Mouse (Mus musculus) hindbrain, embryonic 12.5 days (tissue): ENCODE measurements around the gene BC025446. TPM values are rescaled to one million over a fixed set of nuclear protein-coding genes. Genes with fewer than 3 reads are reported as not detected.
"Not testable (repeated sequence)": the region's sequence is repeated elsewhere in the genome, so short reads cannot be mapped to it uniquely, and the experiment has no call there.

Source experiments
- ATAC-seq: fragments of 200-750 bp; cut with Nextera tagmentation; 2 replicates; pipeline ENCODE4 v1.8.0; 2017; ENCODE audit warnings: moderate TSS enrichment; ENCODE audit not compliant: low FRiP score
- H3K27ac ChIP-seq: fragments of 300-500 bp; sonication (generic); 2 replicates; pipeline ENCODE4 v1.5.1; 2016; ENCODE audit warnings: mild to moderate bottlenecking
- H3K27me3 ChIP-seq: fragments of 300-500 bp; sonication (generic); 2 replicates; pipeline ENCODE4 v1.6.1; 2016; ENCODE audit warnings: mild to moderate bottlenecking
- H3K36me3 ChIP-seq: fragments of 300-500 bp; sonication (generic); 2 replicates; pipeline ENCODE4 v1.6.1; 2016; ENCODE audit warnings: mild to moderate bottlenecking
- H3K4me1 ChIP-seq: fragments of 300-500 bp; sonication (generic); 2 replicates; pipeline ENCODE4 v1.6.1; 2016
- H3K4me2 ChIP-seq: fragments of 300-500 bp; sonication (generic); replicated peaks from 2 replicates; pipeline ENCODE4 v1.6.1; 2016; ENCODE audit warnings: mild to moderate bottlenecking
- H3K4me3 ChIP-seq: fragments of 300-500 bp; sonication (generic); 2 replicates; pipeline ENCODE4 v1.5.1; 2016; ENCODE audit warnings: mild to moderate bottlenecking
- H3K9ac ChIP-seq: fragments of 300-500 bp; sonication (generic); 2 replicates; pipeline ENCODE4 v1.6.1; 2016; ENCODE audit warnings: mild to moderate bottlenecking, moderate library complexity
- H3K9me3 ChIP-seq: fragments of 300-500 bp; sonication (generic); replicated peaks from 2 replicates; pipeline ENCODE4 v1.6.1; 2016; ENCODE audit warnings: mild to moderate bottlenecking
- WGBS: fragments of 180-500 bp; shearing (Covaris S2); methylation state at CpG from one replicate; pipeline ENCODE4 v1.1.7; 2016; 5-methylcytosine and 5-hydroxymethylcytosine counted together
- polyA plus RNA-seq: library from polyadenylated mRNA; unstranded; fragments of >200 nt; fragmentation: Nextera tagmentation; extraction: Ambion mirVana; gene quantifications from 2 replicates; pipeline ENCODE4 v1.2.1, GENCODE M21; 2016

The BC025446 gene
- polyA plus RNA-seq: not detected in 2 replicates

GRCm38 (mm10) chr15:75215778-75216691 is at the start of gene BC025446:
BC025446 (plus strand) TSS chr15:75216376.
- Histone ChIP-seq H3K4me3 (no peak within 1 kb of the TSS), H3K9ac (no peak within 1 kb of the TSS), H3K4me1 (no peaks in the 10 kb centered on the region), H3K27me3 (no peaks in the 10 kb centered on the region), H3K27ac (no peak within 1 kb of the TSS), H3K4me2 (no peak within 1 kb of the TSS), H3K9me3 (no peaks in the 10 kb centered on the region), H3K36me3 (no peaks in the 10 kb centered on the region)
- ATAC-seq: no peak
- 84% methylated on average over 7 of the region's 7 CpGs for WGBS

GRCm38 (mm10) chr15:75175506-75175905 is 40.7 kb upstream of the BC025446 start:
- H3K4me1 ChIP-seq: no peaks in the 10 kb centered on the region
- WGBS: 58% methylated on average over 1 of the region's 1 CpGs
- H3K4me2 ChIP-seq: no peak overlapping the region
- no peak overlapping the region for H3K9ac ChIP-seq
- no peaks in the 10 kb centered on the region for H3K36me3 ChIP-seq
- H3K4me3 ChIP-seq: no peak overlapping the region
- H3K9me3 ChIP-seq: no peaks in the 10 kb centered on the region
- no peak for ATAC-seq
- no peaks in the 10 kb centered on the region for H3K27me3 ChIP-seq
- H3K27ac ChIP-seq: no peak overlapping the region

- no peak for ATAC-seq
- 35% methylated on average over 2 of the region's 2 CpGs for WGBS
- H3K9ac ChIP-seq: no peak overlapping the region
Measured at GRCm38 (mm10) chr15:75186291-75186690, 29.9 kb upstream of the BC025446 start.

DNA sequence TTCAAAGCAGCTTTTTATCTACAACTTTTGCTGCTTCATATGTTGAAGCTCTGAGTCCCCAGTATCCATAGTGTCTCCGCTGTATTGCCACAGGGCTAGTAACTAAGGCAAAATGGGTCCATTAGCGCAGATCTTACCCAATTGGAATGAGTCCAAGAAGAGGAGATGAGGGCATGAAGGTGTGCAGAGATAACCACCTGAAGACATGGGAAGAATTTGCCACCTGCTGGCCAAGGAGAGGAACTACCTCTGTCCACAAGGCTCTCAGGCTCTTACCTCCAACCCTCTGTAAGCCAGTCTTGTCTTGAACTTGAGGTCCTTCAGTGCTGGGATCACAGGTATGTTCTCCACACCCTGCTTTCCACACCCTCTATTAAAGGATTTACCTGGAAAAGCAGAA is 27.1 kb upstream of the BC025446 start:
- no peak overlapping the region for H3K4me2 ChIP-seq
- H3K9me3 ChIP-seq: no peaks in the 10 kb centered on the region
- H3K27ac ChIP-seq: no peak overlapping the region
- ATAC-seq: no peak
- H3K9ac ChIP-seq: no peak overlapping the region
- no peaks in the 10 kb centered on the region for H3K4me1 ChIP-seq
- 77% methylated on average over 2 of the region's 2 CpGs for WGBS
- no peaks in the 10 kb centered on the region for H3K27me3 ChIP-seq
- H3K4me3 ChIP-seq: no peak overlapping the region
- no peaks in the 10 kb centered on the region for H3K36me3 ChIP-seq

More at GRCm38 (mm10) chr15:75186291-75186690, 29.9 kb upstream of the BC025446 start:
- H3K27ac ChIP-seq: no peak overlapping the region
- no peaks in the 10 kb centered on the region for H3K9me3 ChIP-seq
- H3K36me3 ChIP-seq: no peaks in the 10 kb centered on the region
- H3K27me3 ChIP-seq: no peaks in the 10 kb centered on the region
- H3K4me1 ChIP-seq: no peaks in the 10 kb centered on the region
- no peak overlapping the region for H3K4me2 ChIP-seq
- H3K4me3 ChIP-seq: no peak overlapping the region

- ATAC-seq, H3K4me1 ChIP-seq, H3K4me3 ChIP-seq, H3K4me2 ChIP-seq, H3K27me3 ChIP-seq, H3K27ac ChIP-seq, H3K9ac ChIP-seq, H3K9me3 ChIP-seq, H3K36me3 ChIP-seq: not testable (repeated sequence)
- 50% methylated on average over 2 of the region's 3 CpGs for WGBS
Measured at GRCm38 (mm10) chr15:75190560-75190959, 25.6 kb upstream of the BC025446 start.

DNA sequence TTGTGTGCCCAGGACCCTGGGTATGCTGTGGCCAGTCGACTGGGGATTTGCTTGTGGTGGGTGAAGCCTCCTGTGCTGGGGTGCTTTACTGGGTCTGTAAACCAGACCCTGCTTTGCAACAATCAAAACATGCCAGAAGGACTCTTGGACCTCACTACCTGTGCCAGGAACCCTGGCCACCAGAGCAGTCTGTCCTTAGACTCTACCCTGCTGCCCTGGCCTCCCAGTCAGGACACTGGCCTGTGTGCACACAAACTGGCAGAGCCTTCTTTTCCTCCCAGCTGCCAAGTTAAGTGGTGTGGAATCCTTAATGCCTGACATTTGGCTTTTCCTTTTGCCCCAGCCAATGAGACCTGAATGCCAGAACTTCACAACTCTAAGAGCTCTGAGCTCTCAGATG is 655 bp downstream of the BC025446 start:
- Histone ChIP-seq H3K36me3 (no peaks in the 10 kb centered on the region), H3K9ac (no peak overlapping the region), H3K4me3 (no peak overlapping the region), H3K27ac (no peak overlapping the region), H3K27me3 (no peaks in the 10 kb centered on the region), H3K9me3 (no peaks in the 10 kb centered on the region), H3K4me1 (no peaks in the 10 kb centered on the region), H3K4me2 (no peak overlapping the region)
- WGBS: 73% methylated on average over 1 of the region's 1 CpGs
- ATAC-seq: no peak

DNA sequence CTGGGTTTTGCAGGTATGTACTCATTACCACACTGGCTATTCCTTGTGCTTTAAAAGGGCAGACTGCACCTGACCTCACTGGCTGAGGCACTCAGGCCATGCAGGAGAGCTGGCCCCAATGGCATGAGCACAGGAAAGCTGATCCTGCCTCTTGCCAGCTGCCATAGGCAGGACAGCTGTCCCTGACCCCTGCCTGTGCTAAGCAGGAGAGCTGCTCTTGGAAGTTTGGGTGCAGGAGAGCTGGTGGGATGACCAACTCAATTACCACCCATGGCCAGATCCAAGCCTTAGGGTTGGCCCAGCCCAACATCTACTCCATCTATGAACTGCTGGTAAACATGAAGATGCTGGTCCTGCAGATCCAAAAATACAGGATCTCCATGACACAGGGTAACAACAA is 5.8 kb downstream of the BC025446 start:
- H3K4me2 ChIP-seq: no peak overlapping the region
- no peak for ATAC-seq
- no peaks in the 10 kb centered on the region for H3K4me1 ChIP-seq
- H3K27me3 ChIP-seq: no peaks in the 10 kb centered on the region
- no peaks in the 10 kb centered on the region for H3K36me3 ChIP-seq
- H3K9me3 ChIP-seq: no peaks in the 10 kb centered on the region
- no peak overlapping the region for H3K27ac ChIP-seq
- H3K4me3 ChIP-seq: no peak overlapping the region
- H3K9ac ChIP-seq: no peak overlapping the region

DNA sequence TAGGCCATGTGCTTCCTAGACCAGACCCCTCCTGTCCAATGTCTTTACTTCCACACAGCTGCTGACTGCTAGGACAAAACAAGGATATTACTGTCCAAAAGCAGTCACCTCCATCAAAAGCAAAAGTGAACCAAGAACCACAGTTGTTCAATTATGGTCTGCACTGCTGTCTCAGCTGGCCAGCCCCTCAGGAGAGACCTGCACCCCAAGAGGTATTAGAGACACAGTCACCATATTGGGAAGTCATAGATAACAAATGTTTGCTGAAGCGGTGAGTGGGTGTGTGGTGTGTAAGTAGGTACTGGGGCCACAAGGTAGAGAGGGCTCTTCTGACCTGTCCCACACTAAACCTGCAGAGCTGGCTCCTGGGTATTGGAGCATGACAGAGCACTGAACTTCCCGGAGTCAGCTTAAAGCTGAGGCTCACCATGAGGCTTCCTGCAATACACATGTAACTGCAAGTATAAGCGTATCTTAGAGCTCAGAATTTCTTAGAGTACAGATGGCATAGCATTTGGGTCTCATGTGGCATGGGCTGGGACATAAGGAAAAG is 21.6 kb downstream of the BC025446 start:
- Histone ChIP-seq H3K4me2 (no peak overlapping the region), H3K36me3 (no peaks in the 10 kb centered on the region), H3K9ac (no peak overlapping the region), H3K27ac (no peak overlapping the region), H3K4me1 (no peaks in the 10 kb centered on the region), H3K9me3 (no peaks in the 10 kb centered on the region), H3K27me3 (no peaks in the 10 kb centered on the region), H3K4me3 (no peak overlapping the region)
- ATAC-seq: no peak
- WGBS: 87% methylated on average over 3 of the region's 3 CpGs

DNA sequence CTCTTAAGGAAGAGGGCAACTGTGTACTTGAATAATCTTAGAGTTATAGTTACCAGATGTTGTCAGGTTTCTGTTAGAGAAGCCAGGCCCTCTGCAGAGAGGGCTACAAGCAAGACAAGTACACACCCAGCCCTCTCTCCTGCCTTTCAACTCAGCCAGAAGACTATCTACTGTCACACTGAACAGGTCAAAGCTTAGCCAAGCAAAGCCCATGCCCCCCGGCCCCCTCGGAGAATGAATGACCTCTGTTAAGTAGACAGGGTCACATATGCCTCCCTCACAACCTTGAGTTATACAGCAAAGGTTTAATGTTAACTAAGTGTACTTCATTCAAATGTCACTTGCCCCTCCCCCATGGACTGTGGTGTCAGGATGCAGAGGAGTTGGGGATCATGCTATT is 24.4 kb downstream of the BC025446 start:
- Histone ChIP-seq H3K27me3 (no peaks in the 10 kb centered on the region), H3K4me3 (no peak overlapping the region), H3K4me2 (no peak overlapping the region), H3K4me1 (no peaks in the 10 kb centered on the region), H3K36me3 (no peaks in the 10 kb centered on the region), H3K9ac (no peak overlapping the region), H3K9me3 (no peaks in the 10 kb centered on the region), H3K27ac (no peak overlapping the region)
- WGBS: 92% methylated on average over 2 of the region's 2 CpGs
- ATAC-seq: no peak

- no peak overlapping the region for H3K4me2 ChIP-seq
- 75% methylated on average over 3 of the region's 3 CpGs for WGBS
- no peaks in the 10 kb centered on the region for H3K4me1 ChIP-seq
- no peaks in the 10 kb centered on the region for H3K36me3 ChIP-seq
- no peak overlapping the region for H3K9ac ChIP-seq
- no peak overlapping the region for H3K27ac ChIP-seq
- H3K4me3 ChIP-seq: no peak overlapping the region
- no peak for ATAC-seq
- no peaks in the 10 kb centered on the region for H3K27me3 ChIP-seq
- H3K9me3 ChIP-seq: no peaks in the 10 kb centered on the region
Measured at GRCm38 (mm10) chr15:75242756-75243640, 26.8 kb downstream of the BC025446 start.

- WGBS: 88% methylated on average over 3 of the region's 3 CpGs
- H3K9ac ChIP-seq: no peak overlapping the region
- no peak for ATAC-seq
Measured at GRCm38 (mm10) chr15:75254671-75255070, 38.5 kb downstream of the BC025446 start.

DNA sequence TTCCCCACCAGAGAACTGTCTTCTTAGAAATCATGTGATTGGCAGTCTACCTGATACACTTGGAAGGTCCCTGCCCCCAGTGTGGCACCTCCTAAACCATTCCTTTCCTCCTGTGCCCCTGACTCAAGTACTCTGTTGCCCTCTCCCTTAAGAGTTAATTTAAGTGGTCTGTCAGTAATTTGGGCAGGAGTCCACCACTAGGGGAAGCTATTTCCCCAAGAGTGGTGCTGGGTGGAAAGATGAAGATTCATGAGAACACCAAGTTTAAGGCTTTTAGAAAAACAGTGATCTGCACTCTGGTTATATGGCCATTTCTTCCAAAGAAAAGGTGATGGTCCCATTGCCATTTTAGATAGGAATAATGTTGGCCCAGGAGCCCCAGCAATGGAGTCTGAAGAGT is 49.7 kb downstream of the BC025446 start:
- no peaks in the 10 kb centered on the region for H3K9me3 ChIP-seq
- no peak for ATAC-seq

More at GRCm38 (mm10) chr15:75254671-75255070, 38.5 kb downstream of the BC025446 start:
- no peak overlapping the region for H3K4me3 ChIP-seq
- H3K27me3 ChIP-seq: no peaks in the 10 kb centered on the region
- H3K4me1 ChIP-seq: no peaks in the 10 kb centered on the region
- H3K36me3 ChIP-seq: no peaks in the 10 kb centered on the region
- H3K4me2 ChIP-seq: no peak overlapping the region
- H3K27ac ChIP-seq: no peak overlapping the region
- H3K9me3 ChIP-seq: no peaks in the 10 kb centered on the region

More for the DNA sequence above, 49.7 kb downstream of the BC025446 start:
- Histone ChIP-seq H3K27ac (no peak overlapping the region), H3K27me3 (no peaks in the 10 kb centered on the region), H3K4me2 (no peak overlapping the region), H3K36me3 (no peaks in the 10 kb centered on the region), H3K4me3 (no peak overlapping the region), H3K9ac (no peak overlapping the region), H3K4me1 (no peaks in the 10 kb centered on the region)
